In genomic region chr5:147860076-147860448, GRCm38 (mm10) we compare ENCODE assay signal across 8 mouse cellular contexts. TPM values are rescaled to one million over a fixed set of nuclear protein-coding genes. Genes with fewer than 3 reads are reported as not detected.
A peak's percentile ranks its signal among the peaks of the same experiment; 100 is the strongest.
DNase-seq lines count a peak whose midpoint lies in the region; ATAC-seq and TF ChIP-seq lines count a peak whose summit lies in the region.

No protein-coding gene starts in this region.

- no peak; the same call in 1 of the 2 replicates for ATAC-seq in liver, embryonic 13.5 days (ENCODE audit: low read depth)

- H3K4me3 ChIP-seq in thymus, adult 2 months (ENCODE audit: control insufficient read depth, insufficient read depth, low read length): peak overlapping the region; percentile 97
- H3K4me3 ChIP-seq in liver, embryonic 13.5 days (replicated peaks): peak overlapping the region; percentile 97

- WGBS in thymus, adult 2 months: 6% methylated on average over 18 of the region's 18 CpGs
- WGBS in liver, embryonic 13.5 days (ENCODE audit: insufficient replicate concordance): 1% methylated on average over 18 of the region's 18 CpGs

- DNase-seq in embryo, embryonic 11 days: peak; percentile 9
- DNase-seq in embryo, embryonic 9.5 days (ENCODE audit: extremely low spot score): no peak
- DNase-seq in thymus, adult 2 months: peak; percentile 18
- DNase-seq in thymus, postnatal 14 days: no peak
- DNase-seq in liver, embryonic 13.5 days: no peak
- DNase-seq in right cerebral cortex, adult 2 months (ENCODE audit: low spot score in 2 of 2): no peak
- DNase-seq in cerebellum, postnatal 25 days: no peak
- DNase-seq in ovary, postnatal 36 days (ENCODE audit: low spot score): no peak

- peaks cover 7% of the 10 kb centered on the region for H3K4me1 ChIP-seq in thymus, adult 2 months (replicated peaks; ENCODE audit: control insufficient read depth, insufficient read depth, low read length)
- peaks cover 23% of the 10 kb centered on the region for H3K4me1 ChIP-seq in liver, embryonic 13.5 days (replicated peaks)

- no peak for TF ChIP-seq CTCF in thymus, adult 2 months (IDR thresholded peaks at IDR 0.05; ENCODE audit: borderline replicate concordance, control insufficient read depth, extremely low read depth, insufficient read depth, low read length, poor library complexity)

- TF ChIP-seq POLR2A in thymus, adult 2 months (IDR thresholded peaks at IDR 0.05; ENCODE audit: control insufficient read depth, extremely low read depth, insufficient read depth, low read length, poor library complexity): no peak

- no peaks in the 10 kb centered on the region for H3K9me3 ChIP-seq in liver, embryonic 13.5 days (replicated peaks)

- peak overlapping the region; percentile 83 for H3K4me2 ChIP-seq in liver, embryonic 13.5 days

- peaks cover 5% of the 10 kb centered on the region; the same call in 1 of the 2 replicates for H3K36me3 ChIP-seq in thymus, adult 2 months (ENCODE audit: control insufficient read depth, insufficient read depth, low read length)
- H3K36me3 ChIP-seq in liver, embryonic 13.5 days: peaks cover 30% of the 10 kb centered on the region

- peak overlapping the region; percentile 90 for H3K9ac ChIP-seq in liver, embryonic 13.5 days

- H3K27me3 ChIP-seq in thymus, adult 2 months (ENCODE audit: control insufficient read depth, insufficient read depth, low read length): no peaks in the 10 kb centered on the region
- no peaks in the 10 kb centered on the region for H3K27me3 ChIP-seq in liver, embryonic 13.5 days

- H3K27ac ChIP-seq in thymus, adult 2 months (ENCODE audit: control insufficient read depth, insufficient read depth, low read length): peak overlapping the region; percentile 12; the same call in 1 of the 2 replicates
- H3K27ac ChIP-seq in liver, embryonic 13.5 days: peak overlapping the region; percentile 81

RNA-seq across cellular contexts. Expression of gene Pomp, which starts 0.2 kb away (rescaled TPM):
- polyA plus RNA-seq in thymus, adult 2 months (2012; rRNA removed): 54.7 and 68.6 TPM in 2 replicates
- polyA plus RNA-seq in liver, embryonic 13.5 days (2015; fragmentation: Nextera tagmentation; extraction: Ambion mirVana): 312 and 320 TPM in 2 replicates

RNA-seq across cellular contexts. Expression of gene Slc46a3, which starts 34.6 kb away (rescaled TPM):
- 34.7 and 50.4 TPM in 2 replicates for polyA plus RNA-seq in thymus, adult 2 months (2012; rRNA removed)
- polyA plus RNA-seq in liver, embryonic 13.5 days (2015; fragmentation: Nextera tagmentation; extraction: Ambion mirVana): 12.9 and 13.9 TPM in 2 replicates

Comparison
In these comparisons a context has a peak if more than half of its experiments do, and no peak if none do; other contexts are left out.
1. DNase-seq: peak in embryo, embryonic 11 days (single experiment) and thymus, adult 2 months (single experiment); none in embryo, embryonic 9.5 days (single experiment), thymus, postnatal 14 days (single experiment), liver, embryonic 13.5 days (single experiment), right cerebral cortex, adult 2 months (0 of 2), cerebellum, postnatal 25 days (0 of 2) and ovary, postnatal 36 days (single experiment).